Mouse (Mus musculus) hindbrain, embryonic 11.5 days (tissue): Measurements from ENCODE around the gene C130050O18Rik. TPM values are rescaled to one million over a fixed set of nuclear protein-coding genes. Genes with fewer than 3 reads are reported as not detected.

Experiments
- ATAC-seq: fragments of 200-750 bp; cut with Nextera tagmentation; 2 replicates; pipeline ENCODE4 v1.8.0; 2017; ENCODE audit warnings: mild to moderate bottlenecking, moderate TSS enrichment, moderate library complexity; ENCODE audit not compliant: low FRiP score
- DNase-seq: peaks from one replicate; pipeline ENCODE4 v3.0.0-alpha.2; 2015; ENCODE audit warnings: low spot score
- H3K27ac ChIP-seq: fragments of 300-500 bp; sonication (generic); 2 replicates; pipeline ENCODE4 v1.5.1; 2014; ENCODE audit warnings: mild to moderate bottlenecking, low read depth, low read length
- H3K27me3 ChIP-seq: fragments of 300-500 bp; sonication (generic); 2 replicates; pipeline ENCODE4 v1.6.1; 2014; ENCODE audit warnings: mild to moderate bottlenecking, low read length, moderate library complexity, mixed read lengths; ENCODE audit not compliant: control insufficient read depth, insufficient read depth
- H3K36me3 ChIP-seq: fragments of 300-500 bp; sonication (generic); 2 replicates; pipeline ENCODE4 v1.6.1; 2014; ENCODE audit warnings: mild to moderate bottlenecking, low read length, moderate library complexity, mixed read lengths; ENCODE audit not compliant: control insufficient read depth, insufficient read depth
- H3K4me1 ChIP-seq: fragments of 300-500 bp; sonication (generic); replicated peaks from 2 replicates; pipeline ENCODE4 v1.6.1; 2014; ENCODE audit warnings: low read length, mixed read lengths; ENCODE audit not compliant: control insufficient read depth, insufficient read depth
- H3K4me2 ChIP-seq: fragments of 300-500 bp; sonication (generic); replicated peaks from 2 replicates; pipeline ENCODE4 v1.6.1; 2014; ENCODE audit warnings: mild to moderate bottlenecking, low read depth, low read length
- H3K4me3 ChIP-seq: fragments of 300-500 bp; sonication (generic); 2 replicates; pipeline ENCODE4 v1.5.1; 2014; ENCODE audit warnings: low read depth, low read length
- H3K9ac ChIP-seq: fragments of 300-500 bp; sonication (generic); 2 replicates; pipeline ENCODE4 v1.6.1; 2014; ENCODE audit warnings: low read depth, low read length
- H3K9me3 ChIP-seq: fragments of 300-500 bp; sonication (generic); 2 replicates; pipeline ENCODE4 v1.6.1; 2016; ENCODE audit warnings: low read length; ENCODE audit not compliant: control insufficient read depth
- WGBS: fragments of 180-500 bp; shearing (Covaris S2); extraction: QIAGEN DNeasy Blood & Tissue Kit; methylation state at CpG from one replicate; pipeline ENCODE4 v1.1.7; 2014; 5-methylcytosine and 5-hydroxymethylcytosine counted together
- polyA plus RNA-seq: library from polyadenylated mRNA; unstranded; fragments of >200 nt; fragmentation: Nextera tagmentation; extraction: Ambion mirVana; gene quantifications from 2 replicates; pipeline ENCODE4 v1.2.1, GENCODE M21; 2014

Gene C130050O18Rik
- polyA plus RNA-seq, 1 experiment from 2014 or later = 0.11 TPM

DNA sequence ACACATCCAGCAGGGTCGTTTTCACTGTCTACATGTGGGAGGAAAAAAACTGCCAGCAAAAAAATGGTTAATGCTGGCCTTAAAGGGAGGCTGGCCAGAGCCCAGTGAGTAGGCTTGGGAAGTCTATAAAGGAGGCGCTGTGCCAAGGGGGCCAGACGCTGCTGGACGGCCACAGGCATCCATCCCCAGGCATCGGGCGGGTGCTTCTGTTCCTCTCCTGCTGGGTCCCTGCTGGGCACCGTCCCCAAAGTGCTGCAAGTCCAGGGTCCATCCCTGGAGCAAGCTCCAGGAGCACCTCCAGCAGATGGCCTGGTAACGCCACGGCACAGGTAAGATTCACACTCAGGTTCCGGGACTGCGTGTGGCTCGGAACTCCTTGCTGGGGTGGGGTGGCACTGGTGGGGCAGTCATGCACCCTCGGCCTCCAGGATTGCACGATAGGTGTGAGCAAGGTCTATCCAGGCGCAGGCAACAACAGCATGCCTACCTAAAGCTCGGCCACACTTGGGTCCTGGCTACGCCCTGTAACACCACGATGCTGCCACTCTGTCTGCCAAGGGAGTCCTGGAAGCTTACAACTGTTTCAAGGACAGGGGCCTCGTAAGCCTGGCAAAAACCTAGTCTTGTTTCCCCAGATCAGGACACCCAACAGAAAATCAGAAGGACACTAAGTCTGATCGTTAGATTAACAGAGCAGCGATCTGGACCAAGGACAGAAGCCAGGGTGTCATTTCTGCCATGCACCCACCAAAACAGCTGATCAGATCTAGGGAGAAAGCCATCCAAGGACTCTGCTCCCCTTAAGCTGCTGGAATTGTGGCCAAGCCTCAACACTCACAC, 18.2 kb downstream of the C130050O18Rik start, which contains the start of gene Gper1:
Gene Gper1 (plus strand): TSS at position 126 of the 840 bp plus-strand sequence.
- Histone ChIP-seq H3K9me3 (no peaks in the 10 kb centered on the region), H3K4me1 (peaks cover 12% of the 10 kb centered on the region), H3K36me3 (no peaks in the 10 kb centered on the region), H3K9ac (peak within 1 kb of the TSS; percentile 29; the same call in 1 of the 2 replicates), H3K27me3 (no peaks in the 10 kb centered on the region), H3K4me3 (no peak within 1 kb of the TSS), H3K27ac (no peak within 1 kb of the TSS), H3K4me2 (no peak within 1 kb of the TSS)
- DNase-seq = no peak
- WGBS = 62% methylated on average over 21 of the region's 21 CpGs
- ATAC-seq = no peak

GRCm38 (mm10) chr5:139425198-139425597, 20.1 kb downstream of the C130050O18Rik start:
- H3K4me2 ChIP-seq = no peak overlapping the region
- DNase-seq (no peak), ATAC-seq (no peak)
- H3K4me1 ChIP-seq = 0 out of 2 replicates have a peak, but pooled peaks cover 5% of the 10 kb centered on the region
- no peak overlapping the region for H3K27ac ChIP-seq
- H3K9ac ChIP-seq = no peak overlapping the region
- H3K36me3 ChIP-seq = no peaks in the 10 kb centered on the region
- WGBS = 83% methylated on average over 9 of the region's 9 CpGs
- no peak overlapping the region for H3K4me3 ChIP-seq
- H3K27me3 ChIP-seq = no peaks in the 10 kb centered on the region
- no peaks in the 10 kb centered on the region for H3K9me3 ChIP-seq

DNA sequence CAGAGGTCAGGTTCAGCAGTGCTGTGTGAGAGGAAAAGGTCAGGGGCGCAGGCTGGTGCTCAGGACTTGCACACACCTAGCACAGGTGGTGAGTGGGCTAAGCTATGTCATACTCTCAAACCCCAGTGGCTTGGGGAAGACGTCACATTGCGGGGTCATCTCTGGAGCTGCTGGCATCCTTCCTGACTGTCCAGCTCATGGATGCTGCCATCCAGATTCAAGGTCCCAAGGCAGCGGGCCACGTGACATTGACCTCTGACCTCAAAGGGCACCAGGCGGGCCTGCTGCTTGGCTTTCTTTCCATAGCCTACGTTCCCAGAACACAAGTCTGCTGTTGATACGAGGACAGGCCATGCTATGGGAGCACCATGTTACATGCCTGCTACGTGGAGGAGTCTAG, 21.9 kb downstream of the C130050O18Rik start:
- Histone ChIP-seq H3K27me3 (no peaks in the 10 kb centered on the region), H3K36me3 (no peaks in the 10 kb centered on the region), H3K27ac (no peak overlapping the region), H3K4me1 (0 out of 2 replicates have a peak, but pooled peaks cover 5% of the 10 kb centered on the region), H3K9me3 (no peaks in the 10 kb centered on the region), H3K4me3 (no peak overlapping the region), H3K9ac (no peak overlapping the region), H3K4me2 (no peak overlapping the region)
- DNase-seq = no peak
- no peak for ATAC-seq
- WGBS = 89% methylated on average over 9 of the region's 9 CpGs

GRCm38 (mm10) chr5:139427989-139428388, 22.9 kb downstream of the C130050O18Rik start:
- 85% methylated on average over 9 of the region's 9 CpGs for WGBS
- H3K27ac ChIP-seq = no peak overlapping the region
- no peak overlapping the region for H3K9ac ChIP-seq
- H3K36me3 ChIP-seq = no peaks in the 10 kb centered on the region
- no peak overlapping the region for H3K4me3 ChIP-seq
- 0 out of 2 replicates have a peak, but pooled peaks cover 5% of the 10 kb centered on the region for H3K4me1 ChIP-seq
- ATAC-seq (no peak), DNase-seq (no peak)
- H3K9me3 ChIP-seq = no peaks in the 10 kb centered on the region
- H3K4me2 ChIP-seq = no peak overlapping the region
- no peaks in the 10 kb centered on the region for H3K27me3 ChIP-seq

DNA sequence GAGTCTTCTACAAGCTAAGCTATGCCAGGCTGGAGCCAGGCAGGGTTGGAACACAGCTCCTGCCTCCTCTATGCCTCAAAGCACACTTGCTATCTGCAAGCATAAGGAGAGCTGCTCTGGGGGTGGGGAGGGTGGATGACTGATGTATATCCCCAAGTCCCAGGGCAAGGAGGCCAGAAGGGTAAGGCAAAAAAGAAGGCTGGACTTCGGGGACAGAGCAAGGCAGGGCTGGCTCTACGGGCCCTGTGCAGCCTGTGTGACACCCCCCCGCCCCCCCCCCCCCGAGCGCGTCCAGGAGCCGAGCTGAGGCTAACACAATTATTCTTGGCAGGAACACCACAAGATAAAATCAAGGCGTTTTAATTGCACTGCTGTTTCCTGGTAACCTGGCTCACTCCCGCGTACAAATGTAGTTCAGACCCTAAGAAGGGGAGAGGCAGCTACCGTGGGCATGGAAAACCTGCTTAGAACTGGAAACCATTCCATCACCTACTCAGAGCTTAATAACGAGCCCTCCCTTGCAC, 24.8 kb downstream of the C130050O18Rik start:
- DNase-seq (no peak), ATAC-seq (no peak)
- H3K27ac ChIP-seq = no peak overlapping the region; the same call in 1 of the 2 replicates
- H3K4me2 ChIP-seq = no peak overlapping the region
- no peak overlapping the region for H3K4me3 ChIP-seq
- H3K4me1 ChIP-seq = 0 out of 2 replicates have a peak, but pooled peaks cover 5% of the 10 kb centered on the region
- H3K9me3 ChIP-seq = no peaks in the 10 kb centered on the region
- H3K27me3 ChIP-seq = no peaks in the 10 kb centered on the region
- no peak overlapping the region for H3K9ac ChIP-seq
- no peaks in the 10 kb centered on the region for H3K36me3 ChIP-seq
- WGBS = 71% methylated on average over 12 of the region's 12 CpGs

DNA sequence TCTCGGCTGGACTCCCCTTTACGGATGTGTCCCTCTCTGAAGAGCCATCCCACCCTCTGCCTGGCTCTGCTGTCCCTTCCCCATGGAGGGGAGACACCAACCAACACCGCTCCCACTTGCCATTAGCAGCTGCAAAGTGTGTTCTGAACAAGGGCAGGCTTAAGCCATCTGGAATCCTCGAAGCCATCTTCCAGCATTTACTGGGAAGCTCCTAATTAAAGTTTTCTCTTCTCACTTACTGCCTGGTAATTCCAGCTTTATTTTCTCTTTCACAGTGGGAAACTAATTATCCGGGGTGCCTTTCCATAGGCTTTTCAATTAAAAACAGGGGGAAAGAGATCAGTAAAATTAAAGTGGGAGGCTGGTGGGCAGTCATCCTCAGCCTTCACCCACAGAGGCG, 27.3 kb downstream of the C130050O18Rik start:
- ATAC-seq (no peak), DNase-seq (no peak)
- peaks cover 7% of the 10 kb centered on the region; the same call in 1 of the 2 replicates for H3K4me1 ChIP-seq
- 79% methylated on average over 6 of the region's 6 CpGs for WGBS
- H3K4me3 ChIP-seq = no peak overlapping the region
- no peaks in the 10 kb centered on the region for H3K27me3 ChIP-seq
- no peaks in the 10 kb centered on the region for H3K9me3 ChIP-seq
- H3K36me3 ChIP-seq = no peaks in the 10 kb centered on the region
- no peak overlapping the region for H3K9ac ChIP-seq
- H3K27ac ChIP-seq = no peak overlapping the region
- H3K4me2 ChIP-seq = no peak overlapping the region

GRCm38 (mm10) chr5:139432747-139433508, 27.8 kb downstream of the C130050O18Rik start:
- H3K4me3 ChIP-seq = no peak overlapping the region
- H3K9ac ChIP-seq = no peak overlapping the region
- H3K4me2 ChIP-seq = no peak overlapping the region
- no peaks in the 10 kb centered on the region for H3K36me3 ChIP-seq
- no peak overlapping the region for H3K27ac ChIP-seq
- H3K9me3 ChIP-seq = no peaks in the 10 kb centered on the region
- DNase-seq = no peak
- WGBS = 69% methylated on average over 7 of the region's 7 CpGs
- peaks cover 7% of the 10 kb centered on the region; the same call in 1 of the 2 replicates for H3K4me1 ChIP-seq
- ATAC-seq = no peak
- H3K27me3 ChIP-seq = no peaks in the 10 kb centered on the region

- Histone ChIP-seq H3K27me3 (no peaks in the 10 kb centered on the region), H3K9me3 (no peaks in the 10 kb centered on the region), H3K9ac (no peak overlapping the region), H3K4me3 (no peak overlapping the region), H3K36me3 (no peaks in the 10 kb centered on the region), H3K4me2 (no peak overlapping the region), H3K4me1 (peaks cover 9% of the 10 kb centered on the region; the same call in 1 of the 2 replicates), H3K27ac (no peak overlapping the region)
- ATAC-seq = no peak
- DNase-seq = no peak
- WGBS = 88% methylated on average over 9 of the region's 9 CpGs
Measured at GRCm38 (mm10) chr5:139433842-139434568, 28.9 kb downstream of the C130050O18Rik start.
